Mouse (Mus musculus): ENCODE data around the gene Cpsf3. TPM values are rescaled to one million over a fixed set of nuclear protein-coding genes. Genes with fewer than 3 reads are reported as not detected.

The Cpsf3 gene
- polyA plus RNA-seq, 1 experiment from 2014 or later, result 95.5 TPM

- Histone ChIP-seq H3K4me1 (ENCODE audit: control insufficient read depth, insufficient read depth, low read length) (peaks cover 17% of the 10 kb centered on the region), H3K9me3 (ENCODE audit: control insufficient read depth, low read length) (no peaks in the 10 kb centered on the region), H3K36me3 (ENCODE audit: control insufficient read depth, insufficient read depth, low read length) (peaks cover 9% of the 10 kb centered on the region; the same call in 1 of the 2 replicates), H3K4me2 (ENCODE audit: low read depth, low read length) (peak overlapping the region; percentile 62), H3K4me3 (ENCODE audit: low read depth, low read length) (peak overlapping the region; percentile 82), H3K27ac (ENCODE audit: low read depth, low read length) (peak overlapping the region; percentile 92), H3K9ac (replicated peaks; ENCODE audit: low read depth, low read length) (peak overlapping the region; percentile 91), H3K27me3 (ENCODE audit: control insufficient read depth, insufficient read depth, low read length) (no peaks in the 10 kb centered on the region)
- 38% methylated on average over 18 of the region's 18 CpGs for WGBS
- peak; percentile 45 for ATAC-seq (ENCODE audit: low read depth)
Measured at GRCm38 (mm10) chr12:21286712-21287650, 1.8 kb downstream of the Cpsf3 start.

GRCm38 (mm10) chr12:21288716-21289395 lies 3.7 kb downstream of the Cpsf3 start:
- ATAC-seq (ENCODE audit: low read depth), result no peak
- H3K9ac ChIP-seq (replicated peaks; ENCODE audit: low read depth, low read length), result no peak overlapping the region
- no peak overlapping the region for H3K4me2 ChIP-seq (ENCODE audit: low read depth, low read length)
- H3K27me3 ChIP-seq (ENCODE audit: control insufficient read depth, insufficient read depth, low read length), result no peaks in the 10 kb centered on the region
- WGBS, result 93% methylated on average over 3 of the region's 3 CpGs
- H3K36me3 ChIP-seq (ENCODE audit: control insufficient read depth, insufficient read depth, low read length), result peaks cover 26% of the 10 kb centered on the region
- H3K4me1 ChIP-seq (ENCODE audit: control insufficient read depth, insufficient read depth, low read length), result peaks cover 17% of the 10 kb centered on the region
- no peaks in the 10 kb centered on the region for H3K9me3 ChIP-seq (ENCODE audit: control insufficient read depth, low read length)
- no peak overlapping the region for H3K27ac ChIP-seq (ENCODE audit: low read depth, low read length)
- no peak overlapping the region for H3K4me3 ChIP-seq (ENCODE audit: low read depth, low read length)

GRCm38 (mm10) chr12:21289651-21290050 lies 4.5 kb downstream of the Cpsf3 start:
- Histone ChIP-seq H3K27ac (ENCODE audit: low read depth, low read length) (no peak overlapping the region), H3K4me1 (ENCODE audit: control insufficient read depth, insufficient read depth, low read length) (peaks cover 17% of the 10 kb centered on the region), H3K9ac (replicated peaks; ENCODE audit: low read depth, low read length) (no peak overlapping the region), H3K4me3 (ENCODE audit: low read depth, low read length) (no peak overlapping the region), H3K36me3 (ENCODE audit: control insufficient read depth, insufficient read depth, low read length) (peaks cover 34% of the 10 kb centered on the region), H3K4me2 (ENCODE audit: low read depth, low read length) (no peak overlapping the region), H3K27me3 (ENCODE audit: control insufficient read depth, insufficient read depth, low read length) (no peaks in the 10 kb centered on the region), H3K9me3 (ENCODE audit: control insufficient read depth, low read length) (no peaks in the 10 kb centered on the region)
- WGBS, result 88% methylated on average over 6 of the region's 6 CpGs
- ATAC-seq (ENCODE audit: low read depth), result no peak

GRCm38 (mm10) chr12:21298856-21299255 lies 13.7 kb downstream of the Cpsf3 start:
- 97% methylated on average over 11 of the region's 11 CpGs for WGBS
- H3K36me3 ChIP-seq (ENCODE audit: control insufficient read depth, insufficient read depth, low read length), result peaks cover 78% of the 10 kb centered on the region

GRCm38 (mm10) chr12:21301324-21301723 lies 16.1 kb downstream of the Cpsf3 start:
- Histone ChIP-seq H3K9me3 (ENCODE audit: control insufficient read depth, low read length) (no peaks in the 10 kb centered on the region), H3K4me3 (ENCODE audit: low read depth, low read length) (no peak overlapping the region), H3K4me2 (ENCODE audit: low read depth, low read length) (no peak overlapping the region), H3K4me1 (ENCODE audit: control insufficient read depth, insufficient read depth, low read length) (no peaks in the 10 kb centered on the region), H3K27me3 (ENCODE audit: control insufficient read depth, insufficient read depth, low read length) (no peaks in the 10 kb centered on the region), H3K9ac (replicated peaks; ENCODE audit: low read depth, low read length) (no peak overlapping the region), H3K27ac (ENCODE audit: low read depth, low read length) (no peak overlapping the region), H3K36me3 (ENCODE audit: control insufficient read depth, insufficient read depth, low read length) (peaks cover 69% of the 10 kb centered on the region)
- no peak for ATAC-seq (ENCODE audit: low read depth)
- WGBS, result 89% methylated on average over 7 of the region's 7 CpGs

More at GRCm38 (mm10) chr12:21298856-21299255, 13.7 kb downstream of the Cpsf3 start:
- Histone ChIP-seq H3K4me1 (ENCODE audit: control insufficient read depth, insufficient read depth, low read length) (no peaks in the 10 kb centered on the region), H3K27me3 (ENCODE audit: control insufficient read depth, insufficient read depth, low read length) (no peaks in the 10 kb centered on the region), H3K9ac (replicated peaks; ENCODE audit: low read depth, low read length) (no peak overlapping the region), H3K4me2 (ENCODE audit: low read depth, low read length) (no peak overlapping the region), H3K27ac (ENCODE audit: low read depth, low read length) (no peak overlapping the region), H3K4me3 (ENCODE audit: low read depth, low read length) (no peak overlapping the region), H3K9me3 (ENCODE audit: control insufficient read depth, low read length) (no peaks in the 10 kb centered on the region)
- no peak for ATAC-seq (ENCODE audit: low read depth)

- no peak for ATAC-seq (ENCODE audit: low read depth)
Measured at GRCm38 (mm10) chr12:21301932-21302331, 16.7 kb downstream of the Cpsf3 start.

GRCm38 (mm10) chr12:21302361-21302783 lies 17.2 kb downstream of the Cpsf3 start:
- no peaks in the 10 kb centered on the region for H3K27me3 ChIP-seq (ENCODE audit: control insufficient read depth, insufficient read depth, low read length)
- peaks cover 65% of the 10 kb centered on the region for H3K36me3 ChIP-seq (ENCODE audit: control insufficient read depth, insufficient read depth, low read length)
- no peak overlapping the region for H3K4me3 ChIP-seq (ENCODE audit: low read depth, low read length)
- H3K9me3 ChIP-seq (ENCODE audit: control insufficient read depth, low read length), result no peaks in the 10 kb centered on the region
- ATAC-seq (ENCODE audit: low read depth), result no peak
- 91% methylated on average over 5 of the region's 5 CpGs for WGBS
- H3K27ac ChIP-seq (ENCODE audit: low read depth, low read length), result no peak overlapping the region
- no peak overlapping the region for H3K4me2 ChIP-seq (ENCODE audit: low read depth, low read length)
- H3K4me1 ChIP-seq (ENCODE audit: control insufficient read depth, insufficient read depth, low read length), result no peaks in the 10 kb centered on the region
- no peak overlapping the region for H3K9ac ChIP-seq (replicated peaks; ENCODE audit: low read depth, low read length)

More at GRCm38 (mm10) chr12:21301932-21302331, 16.7 kb downstream of the Cpsf3 start:
- H3K4me1 ChIP-seq (ENCODE audit: control insufficient read depth, insufficient read depth, low read length), result no peaks in the 10 kb centered on the region
- H3K36me3 ChIP-seq (ENCODE audit: control insufficient read depth, insufficient read depth, low read length), result peaks cover 65% of the 10 kb centered on the region
- H3K27me3 ChIP-seq (ENCODE audit: control insufficient read depth, insufficient read depth, low read length), result no peaks in the 10 kb centered on the region
- H3K4me2 ChIP-seq (ENCODE audit: low read depth, low read length), result no peak overlapping the region
- no peak overlapping the region for H3K9ac ChIP-seq (replicated peaks; ENCODE audit: low read depth, low read length)
- H3K4me3 ChIP-seq (ENCODE audit: low read depth, low read length), result no peak overlapping the region
- 89% methylated on average over 8 of the region's 8 CpGs for WGBS
- H3K27ac ChIP-seq (ENCODE audit: low read depth, low read length), result no peak overlapping the region
- H3K9me3 ChIP-seq (ENCODE audit: control insufficient read depth, low read length), result no peaks in the 10 kb centered on the region

- no peak overlapping the region for H3K9ac ChIP-seq (replicated peaks; ENCODE audit: low read depth, low read length)
- no peak overlapping the region for H3K4me2 ChIP-seq (ENCODE audit: low read depth, low read length)
- peaks cover 60% of the 10 kb centered on the region for H3K36me3 ChIP-seq (ENCODE audit: control insufficient read depth, insufficient read depth, low read length)
- 93% methylated on average over 4 of the region's 4 CpGs for WGBS
- no peak overlapping the region for H3K4me3 ChIP-seq (ENCODE audit: low read depth, low read length)
- H3K27me3 ChIP-seq (ENCODE audit: control insufficient read depth, insufficient read depth, low read length), result no peaks in the 10 kb centered on the region
- ATAC-seq (ENCODE audit: low read depth), result no peak
- no peaks in the 10 kb centered on the region for H3K4me1 ChIP-seq (ENCODE audit: control insufficient read depth, insufficient read depth, low read length)
- no peak overlapping the region for H3K27ac ChIP-seq (ENCODE audit: low read depth, low read length)
- H3K9me3 ChIP-seq (ENCODE audit: control insufficient read depth, low read length), result no peaks in the 10 kb centered on the region
Measured at GRCm38 (mm10) chr12:21305741-21306140, 20.6 kb downstream of the Cpsf3 start.

GRCm38 (mm10) chr12:21306721-21307120 lies 21.5 kb downstream of the Cpsf3 start:
- H3K4me1 ChIP-seq (ENCODE audit: control insufficient read depth, insufficient read depth, low read length), result no peaks in the 10 kb centered on the region
- no peak overlapping the region for H3K4me2 ChIP-seq (ENCODE audit: low read depth, low read length)
- H3K4me3 ChIP-seq (ENCODE audit: low read depth, low read length), result no peak overlapping the region
- 94% methylated on average over 4 of the region's 4 CpGs for WGBS
- H3K9me3 ChIP-seq (ENCODE audit: control insufficient read depth, low read length), result no peaks in the 10 kb centered on the region
- H3K36me3 ChIP-seq (ENCODE audit: control insufficient read depth, insufficient read depth, low read length), result peaks cover 63% of the 10 kb centered on the region
- no peak for ATAC-seq (ENCODE audit: low read depth)
- no peak overlapping the region for H3K9ac ChIP-seq (replicated peaks; ENCODE audit: low read depth, low read length)
- no peaks in the 10 kb centered on the region for H3K27me3 ChIP-seq (ENCODE audit: control insufficient read depth, insufficient read depth, low read length)
- H3K27ac ChIP-seq (ENCODE audit: low read depth, low read length), result no peak overlapping the region
